ENCODE assay signal across 29 mouse cellular contexts in the genomic region with DNA sequence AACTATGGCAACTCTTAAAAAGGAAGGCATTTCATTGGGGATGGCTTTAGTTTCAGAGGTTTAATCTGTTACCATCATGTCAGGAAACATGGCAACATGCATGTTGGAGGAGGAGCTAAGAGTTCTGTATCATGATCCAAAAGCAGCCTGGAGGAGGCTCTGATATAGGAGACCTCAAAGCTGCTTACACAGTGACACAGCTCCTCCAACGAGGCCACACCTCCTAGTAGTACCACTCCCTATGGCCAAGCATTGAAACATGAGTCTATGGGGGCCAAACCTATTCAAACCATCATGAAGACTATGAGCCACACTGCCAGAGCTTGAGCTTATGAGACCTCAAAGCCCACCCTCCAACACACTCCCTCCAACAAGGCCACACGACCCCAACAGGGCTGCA. TPM values are rescaled to one million over a fixed set of nuclear protein-coding genes. Genes with fewer than 3 reads are reported as not detected.
DNase-seq lines count a peak whose midpoint lies in the region; ATAC-seq lines count a peak whose summit lies in the region.
"Had no signal": no experiment of that assay in that cellular context is flagged by ENCODE, and none has a peak within 500 bp of the region (broad histone marks: within the 10 kb centered on the region; RNA-seq: fewer than 3 reads in every experiment).

No protein-coding gene starts in this region.

- H3K27ac ChIP-seq in hindbrain, embryonic 15.5 days (replicated peaks) = no peak overlapping the region
- H3K27ac ChIP-seq in hindbrain, embryonic 11.5 days (ENCODE audit: low read depth, low read length) = no peak overlapping the region
- no peak overlapping the region for H3K27ac ChIP-seq in midbrain, embryonic 16.5 days (ENCODE audit: low read length)
- H3K27ac ChIP-seq in midbrain, embryonic 11.5 days (ENCODE audit: low read depth, low read length) = no peak overlapping the region
- H3K27ac ChIP-seq: forebrain, embryonic 13.5 days; hindbrain, embryonic 10.5 days; hindbrain, postnatal 0 days; limb, embryonic 13.5 days; macrophage; midbrain, embryonic 15.5 days had no signal

- ATAC-seq in hindbrain, embryonic 15.5 days (ENCODE audit: low FRiP score, low read depth) = 0 out of 2 replicates have a peak, but pooled peaks have one; percentile 65
- ATAC-seq in hindbrain, embryonic 11.5 days (ENCODE audit: low FRiP score) = no peak
- ATAC-seq in midbrain, embryonic 16.5 days = peak; percentile 28; the same call in 1 of the 2 replicates
- ATAC-seq in midbrain, embryonic 11.5 days (ENCODE audit: low FRiP score) = no peak
- ATAC-seq in megakaryocyte-erythroid progenitor cell, adult 5-6 weeks (replicated peaks; ENCODE audit: low FRiP score, low TSS enrichment, poor library complexity, severe bottlenecking) = peak; percentile 59
- ATAC-seq: activated CD4-positive, CD25-positive, alpha-beta regulatory T cell, adult 4 months; forebrain, embryonic 13.5 days; hindbrain, postnatal 0 days; midbrain, embryonic 15.5 days had no signal

- H3K27me3 ChIP-seq in hindbrain, embryonic 15.5 days = no peaks in the 10 kb centered on the region
- H3K27me3 ChIP-seq in hindbrain, embryonic 11.5 days (ENCODE audit: control insufficient read depth, insufficient read depth, low read length) = no peaks in the 10 kb centered on the region
- H3K27me3 ChIP-seq in midbrain, embryonic 16.5 days (ENCODE audit: control insufficient read depth, insufficient read depth, low read depth, low read length) = no peaks in the 10 kb centered on the region
- H3K27me3 ChIP-seq in midbrain, embryonic 11.5 days (ENCODE audit: control insufficient read depth, insufficient read depth, low read length) = no peaks in the 10 kb centered on the region
- H3K27me3 ChIP-seq: CH12.LX; forebrain, embryonic 13.5 days; limb, embryonic 13.5 days; midbrain, embryonic 15.5 days had no signal

- no peak for DNase-seq in hindbrain, embryonic 11.5 days (ENCODE audit: low spot score)
- DNase-seq in midbrain, embryonic 11.5 days (ENCODE audit: low spot score, missing footprints) = no peak
- no peak for DNase-seq in thymus, postnatal 4 days
- DNase-seq in kidney, postnatal 10 days = no peak
- DNase-seq: adrenal gland, adult 2 months; adrenal gland, postnatal 36 days; cerebellum, adult 18-20 months; cerebellum, postnatal 10 days; gastrocnemius, postnatal 14 days; heart, postnatal 14 days; kidney, adult 2 months; kidney, postnatal 14 days; lung, adult 2 months; lung, postnatal 10 days; right cerebral cortex, postnatal 25 days; thymus, adult 2 months had no signal

- H3K4me2 ChIP-seq in hindbrain, embryonic 15.5 days = no peak overlapping the region
- H3K4me2 ChIP-seq in hindbrain, embryonic 11.5 days (replicated peaks; ENCODE audit: low read depth, low read length) = no peak overlapping the region
- H3K4me2 ChIP-seq in midbrain, embryonic 16.5 days (ENCODE audit: low read length) = no peak overlapping the region
- no peak overlapping the region for H3K4me2 ChIP-seq in midbrain, embryonic 11.5 days
- H3K4me2 ChIP-seq: forebrain, embryonic 13.5 days; limb, embryonic 13.5 days; midbrain, embryonic 15.5 days had no signal

- H3K4me1 ChIP-seq in hindbrain, embryonic 15.5 days (replicated peaks) = peaks cover 7% of the 10 kb centered on the region
- H3K4me1 ChIP-seq in hindbrain, embryonic 11.5 days (replicated peaks; ENCODE audit: control insufficient read depth, insufficient read depth, low read length) = no peaks in the 10 kb centered on the region
- peaks cover 6% of the 10 kb centered on the region; the same call in 1 of the 2 replicates for H3K4me1 ChIP-seq in midbrain, embryonic 16.5 days (ENCODE audit: control insufficient read depth, insufficient read depth, low read length)
- 0 out of 2 replicates have a peak, but pooled peaks cover 1% of the 10 kb centered on the region for H3K4me1 ChIP-seq in midbrain, embryonic 11.5 days (ENCODE audit: control insufficient read depth, insufficient read depth, low read length)
- H3K4me1 ChIP-seq: midbrain, embryonic 15.5 days had no signal

- H3K9me3 ChIP-seq in hindbrain, embryonic 15.5 days = no peaks in the 10 kb centered on the region
- H3K9me3 ChIP-seq in hindbrain, embryonic 11.5 days (ENCODE audit: control insufficient read depth, low read length) = no peaks in the 10 kb centered on the region
- H3K9me3 ChIP-seq in midbrain, embryonic 16.5 days (replicated peaks; ENCODE audit: control insufficient read depth, low read length, poor library complexity, severe bottlenecking) = no peaks in the 10 kb centered on the region
- no peaks in the 10 kb centered on the region for H3K9me3 ChIP-seq in midbrain, embryonic 11.5 days (ENCODE audit: control insufficient read depth, low read length)
- H3K9me3 ChIP-seq: limb, embryonic 13.5 days; midbrain, embryonic 15.5 days had no signal

- H3K36me3 ChIP-seq in hindbrain, embryonic 15.5 days = no peaks in the 10 kb centered on the region
- H3K36me3 ChIP-seq in hindbrain, embryonic 11.5 days (ENCODE audit: control insufficient read depth, insufficient read depth, low read length) = no peaks in the 10 kb centered on the region
- no peaks in the 10 kb centered on the region for H3K36me3 ChIP-seq in midbrain, embryonic 16.5 days (ENCODE audit: control insufficient read depth, insufficient read depth, low read length)
- H3K36me3 ChIP-seq in midbrain, embryonic 11.5 days (ENCODE audit: control insufficient read depth, insufficient read depth, low read length) = no peaks in the 10 kb centered on the region
- H3K36me3 ChIP-seq: midbrain, embryonic 15.5 days had no signal

- WGBS in hindbrain, embryonic 15.5 days = 85% methylated on average over 2 of the region's 2 CpGs
- WGBS in hindbrain, embryonic 11.5 days = 88% methylated on average over 2 of the region's 2 CpGs
- 73% methylated on average over 2 of the region's 2 CpGs for WGBS in midbrain, embryonic 16.5 days
- WGBS in midbrain, embryonic 11.5 days = 93% methylated on average over 2 of the region's 2 CpGs

- no peak overlapping the region for H3K9ac ChIP-seq in hindbrain, embryonic 15.5 days
- H3K9ac ChIP-seq in hindbrain, embryonic 11.5 days (ENCODE audit: low read depth, low read length) = no peak overlapping the region
- H3K9ac ChIP-seq in midbrain, embryonic 16.5 days (ENCODE audit: low read depth, low read length) = no peak overlapping the region
- H3K9ac ChIP-seq in midbrain, embryonic 11.5 days (ENCODE audit: low read length) = no peak overlapping the region
- H3K9ac ChIP-seq: forebrain, embryonic 13.5 days; limb, embryonic 13.5 days; midbrain, embryonic 15.5 days had no signal

- no peak overlapping the region for H3K4me3 ChIP-seq in hindbrain, embryonic 15.5 days
- H3K4me3 ChIP-seq in hindbrain, embryonic 11.5 days (ENCODE audit: low read depth, low read length) = no peak overlapping the region
- H3K4me3 ChIP-seq in midbrain, embryonic 16.5 days (ENCODE audit: low read depth, low read length) = no peak overlapping the region
- no peak overlapping the region for H3K4me3 ChIP-seq in midbrain, embryonic 11.5 days (ENCODE audit: low read depth, low read length)
- H3K4me3 ChIP-seq: forebrain, embryonic 13.5 days; hindbrain, embryonic 10.5 days; limb, embryonic 13.5 days; midbrain, embryonic 15.5 days had no signal

RNA-seq across cellular contexts. Expression of gene Ppm1b, which starts 26.2 kb away (rescaled TPM):
- 85.1 and 87.6 TPM in 2 replicates for polyA plus RNA-seq in hindbrain, embryonic 15.5 days (2015; fragmentation: Nextera tagmentation; extraction: Ambion mirVana)
- polyA plus RNA-seq in hindbrain, embryonic 11.5 days (2014; fragmentation: Nextera tagmentation; extraction: Ambion mirVana) = 90.7 and 101 TPM in 2 replicates
- 74.1 and 79.2 TPM in 2 replicates for polyA plus RNA-seq in midbrain, embryonic 16.5 days (2015; fragmentation: Nextera tagmentation; extraction: Ambion mirVana)
- polyA plus RNA-seq in midbrain, embryonic 11.5 days (2014; fragmentation: Nextera tagmentation; extraction: Ambion mirVana) = 99.3 and 102 TPM in 2 replicates
- total RNA-seq in megakaryocyte-erythroid progenitor cell, adult 5-6 weeks (2014; fragmentation: Nextera tagmentation) = 62.9 and 73.2 TPM in 2 replicates
- total RNA-seq in megakaryocyte-erythroid progenitor cell, adult 5-6 weeks (2017) = 51.3 and 68.7 TPM in 2 replicates

RNA-seq across cellular contexts. Expression of gene Slc3a1, which starts 45.4 kb away (rescaled TPM):
- 0.39 TPM in 2 replicates for polyA plus RNA-seq in hindbrain, embryonic 15.5 days (2015; fragmentation: Nextera tagmentation; extraction: Ambion mirVana)
- polyA plus RNA-seq in hindbrain, embryonic 11.5 days (2014; fragmentation: Nextera tagmentation; extraction: Ambion mirVana) = 0.20 and 0.49 TPM in 2 replicates
- polyA plus RNA-seq in midbrain, embryonic 16.5 days (2015; fragmentation: Nextera tagmentation; extraction: Ambion mirVana) = 0.20 and 0.27 TPM in 2 replicates
- polyA plus RNA-seq in midbrain, embryonic 11.5 days (2014; fragmentation: Nextera tagmentation; extraction: Ambion mirVana) = 0.17 and 0.34 TPM in 2 replicates
- not detected in 2 replicates for total RNA-seq in megakaryocyte-erythroid progenitor cell, adult 5-6 weeks (2014; fragmentation: Nextera tagmentation)
- total RNA-seq in megakaryocyte-erythroid progenitor cell, adult 5-6 weeks (2017) = 1.1 TPM in 1 of 2 replicates, not detected in the other
- total RNA-seq: common myeloid progenitor, adult 5-6 weeks; gastrocnemius, postnatal 14 days; layer of hippocampus, postnatal 10 days had no signal
- polyA plus RNA-seq: macrophage had no signal

Comparison
In these comparisons a context has a peak if more than half of its experiments do, and no peak if none do; other contexts are left out.
1. ATAC-seq: peak in hindbrain, embryonic 15.5 days (single experiment), midbrain, embryonic 16.5 days (single experiment) and megakaryocyte-erythroid progenitor cell, adult 5-6 weeks (single experiment); none in hindbrain, embryonic 11.5 days (single experiment) and midbrain, embryonic 11.5 days (single experiment).